Mouse (Mus musculus) thymus, adult 2 months (tissue): ENCODE results near the gene Slc2a5.

Source experiments
- CTCF ChIP-seq: fragments of 200-500 bp; IDR thresholded peaks from 2 replicates; pipeline ENCODE4 v1.5.1; 2012; ENCODE audit warnings: mild to moderate bottlenecking, control low read depth, low read length, moderate library complexity, borderline replicate concordance; ENCODE audit not compliant: control insufficient read depth, poor library complexity, insufficient read depth; ENCODE audit errors: extremely low read depth
- POLR2A ChIP-seq: fragments of 200-500 bp; IDR thresholded peaks from 2 replicates; pipeline ENCODE4 v1.6.1; 2012; ENCODE audit warnings: mild to moderate bottlenecking, low read length, control low read depth, moderate library complexity; ENCODE audit not compliant: control insufficient read depth, poor library complexity, insufficient read depth; ENCODE audit errors: extremely low read depth

DNA sequence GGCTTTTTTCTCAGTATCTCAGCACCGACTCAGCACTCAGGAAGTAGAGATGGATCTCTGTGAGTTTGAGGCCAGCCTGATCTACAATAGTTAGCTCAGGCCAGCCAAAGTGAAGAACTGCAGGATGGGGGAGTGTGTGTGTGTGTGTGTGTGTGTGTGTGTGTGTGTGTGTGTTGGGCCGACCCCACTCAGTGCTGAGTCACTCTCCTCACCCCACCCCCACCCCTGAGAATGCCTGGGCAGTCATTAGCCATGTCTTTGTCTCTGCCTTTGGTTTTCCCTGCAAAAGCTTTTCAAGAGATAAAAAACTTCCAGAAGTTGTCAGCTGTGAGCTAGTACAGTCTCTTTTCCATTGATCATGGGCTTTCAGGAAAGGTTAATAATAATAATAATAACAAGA lies 11.6 kb downstream of the Slc2a5 start:
- TF ChIP-seq CTCF (no peak), POLR2A (no peak)
